Mouse (Mus musculus) lung, postnatal 25 days (tissue): ENCODE results near the gene Ttc27.

Experiments
- DNase-seq: peaks from one replicate; pipeline ENCODE4 v3.0.0; 2022; ENCODE audit warnings: low spot score

The Ttc27 gene

GRCm38 (mm10) chr17:74753628-74754104 lies 36.1 kb downstream of the Ttc27 start:
- no peak for DNase-seq

- no peak for DNase-seq
Measured at GRCm38 (mm10) chr17:74754369-74755118, 37.0 kb downstream of the Ttc27 start.

GRCm38 (mm10) chr17:74769390-74769811 lies 51.9 kb downstream of the Ttc27 start:
- no peak for DNase-seq

GRCm38 (mm10) chr17:74772364-74772763 lies 54.8 kb downstream of the Ttc27 start:
- DNase-seq, result no peak

- DNase-seq, result no peak
Measured at GRCm38 (mm10) chr17:74773556-74773955, 56.0 kb downstream of the Ttc27 start.

GRCm38 (mm10) chr17:74780133-74780532 lies 62.6 kb downstream of the Ttc27 start:
- no peak for DNase-seq

- DNase-seq, result no peak
Measured at GRCm38 (mm10) chr17:74780627-74781026, 63.1 kb downstream of the Ttc27 start.

GRCm38 (mm10) chr17:74781911-74782310 lies 64.4 kb downstream of the Ttc27 start:
- DNase-seq, result no peak

GRCm38 (mm10) chr17:74785586-74785985 lies 68.1 kb downstream of the Ttc27 start:
- DNase-seq, result no peak

GRCm38 (mm10) chr17:74786198-74786734 lies 68.7 kb downstream of the Ttc27 start:
- DNase-seq, result no peak

GRCm38 (mm10) chr17:74796023-74796699 lies 78.6 kb downstream of the Ttc27 start:
- DNase-seq, result peak; percentile 7

- no peak for DNase-seq
Measured at GRCm38 (mm10) chr17:74799865-74800264, 82.3 kb downstream of the Ttc27 start.

- DNase-seq, result no peak
Measured at GRCm38 (mm10) chr17:74802765-74803164, 85.2 kb downstream of the Ttc27 start.

- no peak for DNase-seq
Measured at GRCm38 (mm10) chr17:74803835-74804234, 86.3 kb downstream of the Ttc27 start.

GRCm38 (mm10) chr17:74804321-74804930 lies 86.9 kb downstream of the Ttc27 start:
- DNase-seq, result no peak

- DNase-seq, result no peak
Measured at GRCm38 (mm10) chr17:74807509-74808248, 90.1 kb downstream of the Ttc27 start.

GRCm38 (mm10) chr17:74808330-74808729 lies 90.8 kb downstream of the Ttc27 start:
- no peak for DNase-seq

GRCm38 (mm10) chr17:74808901-74809300 lies 91.4 kb downstream of the Ttc27 start:
- no peak for DNase-seq

- peak; percentile 65 for DNase-seq
Measured at GRCm38 (mm10) chr17:74810892-74811625, 93.5 kb downstream of the Ttc27 start.

- no peak for DNase-seq
Measured at GRCm38 (mm10) chr17:74819711-74820110, 102.2 kb downstream of the Ttc27 start.

GRCm38 (mm10) chr17:74830851-74831250 lies 113.3 kb downstream of the Ttc27 start:
- no peak for DNase-seq
